Mouse (Mus musculus) liver, embryonic 15.5 days (tissue): ENCODE results near the gene C2cd2. TPM values are rescaled to one million over a fixed set of nuclear protein-coding genes. Genes with fewer than 3 reads are reported as not detected.
"Not testable (repeated sequence)": the region's sequence is repeated elsewhere in the genome, so short reads cannot be mapped to it uniquely, and the experiment has no call there.

Experiments
- ATAC-seq: fragments of 200-750 bp; cut with Nextera tagmentation; 2 replicates; pipeline ENCODE4 v1.8.0; 2017; ENCODE audit warnings: moderate number of reproducible peaks, mild to moderate bottlenecking, moderate library complexity; ENCODE audit not compliant: insufficient read depth
- H3K27ac ChIP-seq: fragments of 300-500 bp; sonication (generic); replicated peaks from 2 replicates; pipeline ENCODE4 v1.5.1; 2015; ENCODE audit warnings: mild to moderate bottlenecking, inconsistent platforms
- H3K27me3 ChIP-seq: fragments of 300-500 bp; sonication (generic); 2 replicates; pipeline ENCODE4 v1.6.1; 2015; ENCODE audit warnings: mild to moderate bottlenecking, inconsistent platforms
- H3K36me3 ChIP-seq: fragments of 300-500 bp; sonication (generic); replicated peaks from 2 replicates; pipeline ENCODE4 v1.6.1; 2015; ENCODE audit warnings: moderate library complexity, mild to moderate bottlenecking, inconsistent platforms
- H3K4me1 ChIP-seq: fragments of 300-500 bp; sonication (generic); replicated peaks from 2 replicates; pipeline ENCODE4 v1.6.1; 2015; ENCODE audit warnings: inconsistent platforms
- H3K4me2 ChIP-seq: fragments of 300-500 bp; sonication (generic); 2 replicates; pipeline ENCODE4 v1.6.1; 2015; ENCODE audit warnings: moderate library complexity, mild to moderate bottlenecking, inconsistent platforms
- H3K4me3 ChIP-seq: fragments of 300-500 bp; sonication (generic); replicated peaks from 2 replicates; pipeline ENCODE4 v1.5.1; 2015; ENCODE audit warnings: mild to moderate bottlenecking, inconsistent platforms
- H3K9ac ChIP-seq: fragments of 300-500 bp; sonication (generic); 2 replicates; pipeline ENCODE4 v1.6.1; 2015; ENCODE audit warnings: moderate library complexity, mild to moderate bottlenecking, inconsistent platforms
- H3K9me3 ChIP-seq: fragments of 300-500 bp; sonication (generic); replicated peaks from 2 replicates; pipeline ENCODE4 v1.6.1; 2016; ENCODE audit warnings: inconsistent platforms
- WGBS: fragments of 180-500 bp; shearing (Covaris S2); methylation state at CpG from one replicate; pipeline ENCODE4 v1.1.7; 2015; ENCODE audit warnings: mixed read lengths; ENCODE audit not compliant: insufficient replicate concordance; 5-methylcytosine and 5-hydroxymethylcytosine counted together
- polyA plus RNA-seq: library from polyadenylated mRNA; unstranded; fragments of >200 nt; fragmentation: Nextera tagmentation; extraction: Ambion mirVana; gene quantifications from 2 replicates; pipeline ENCODE4 v1.2.1, GENCODE M21; 2015

C2cd2 gene
- polyA plus RNA-seq, 1 experiment from 2014 or later = 6.0 TPM

DNA sequence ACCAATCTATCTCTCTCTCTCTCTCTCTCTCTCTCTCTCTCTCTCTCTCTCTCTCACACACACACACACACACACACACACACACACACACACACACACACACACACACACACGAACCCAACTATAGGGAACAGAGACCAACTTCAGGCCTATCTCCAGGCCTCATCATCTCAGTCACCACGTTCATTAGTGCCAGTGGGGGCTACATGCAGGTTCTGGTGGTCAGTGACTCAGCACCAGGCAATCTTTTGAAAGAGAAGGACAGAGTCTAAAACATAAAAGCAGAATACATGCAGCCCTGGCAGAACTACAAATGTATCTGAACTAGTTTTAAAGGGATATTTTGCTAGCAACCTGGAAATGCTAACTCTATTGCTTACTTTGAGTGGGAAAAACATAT lies 15.4 kb downstream of the C2cd2 start:
- not testable (repeated sequence) for H3K27me3 ChIP-seq, ATAC-seq, H3K4me2 ChIP-seq, H3K27ac ChIP-seq, H3K4me3 ChIP-seq, H3K9me3 ChIP-seq, H3K9ac ChIP-seq, H3K4me1 ChIP-seq
- peaks cover 27% of the 10 kb centered on the region for H3K36me3 ChIP-seq
- WGBS = 17% methylated on average over 2 of the region's 2 CpGs

DNA sequence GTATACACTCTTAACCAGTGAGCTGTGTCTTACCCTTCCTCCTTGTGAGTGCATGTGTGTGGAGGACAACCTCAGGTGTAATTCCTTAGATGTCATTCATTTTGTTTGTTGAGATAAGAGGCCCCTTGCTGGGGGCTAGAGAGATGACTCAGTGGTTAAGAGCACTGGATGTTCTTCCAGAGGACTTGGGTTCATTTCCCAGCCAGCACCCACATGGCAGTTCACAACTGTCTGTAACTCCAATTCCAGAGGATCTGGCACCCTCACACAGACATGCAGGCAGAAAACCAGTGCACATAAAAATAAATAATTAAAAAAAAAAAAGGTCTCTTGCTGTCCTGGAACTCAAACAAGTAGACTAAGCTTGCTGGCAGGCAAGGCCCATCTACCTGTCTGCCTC lies 20.6 kb downstream of the C2cd2 start:
- Histone ChIP-seq H3K27me3 (no peaks in the 10 kb centered on the region), H3K4me2 (no peak overlapping the region), H3K4me3 (no peak overlapping the region), H3K9ac (no peak overlapping the region), H3K9me3 (no peaks in the 10 kb centered on the region), H3K27ac (no peak overlapping the region), H3K36me3 (no peaks in the 10 kb centered on the region), H3K4me1 (no peaks in the 10 kb centered on the region)
- no peak for ATAC-seq

DNA sequence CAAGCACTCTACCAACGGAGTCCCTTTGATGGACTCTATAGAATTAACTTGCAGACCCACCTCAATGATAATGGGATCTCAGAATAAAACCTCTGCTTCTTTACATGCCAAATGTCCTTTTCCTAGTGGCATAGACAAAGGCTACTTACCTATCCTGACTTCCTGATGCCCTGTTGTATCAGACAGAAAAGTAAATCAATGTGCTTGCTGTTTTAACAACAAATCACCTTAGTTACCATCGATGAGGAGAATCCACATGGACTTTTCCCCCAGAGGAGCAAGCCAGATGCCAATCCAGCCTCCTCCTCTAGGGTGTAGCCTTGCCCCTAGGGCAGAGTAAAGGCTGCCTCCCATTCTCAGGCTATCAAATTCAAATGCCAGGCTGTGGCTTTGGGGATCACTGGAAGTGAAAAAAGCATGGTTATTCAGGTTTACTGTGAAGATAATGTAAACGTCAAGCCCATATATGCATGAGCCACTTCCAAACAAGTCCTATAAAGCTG lies 21.9 kb downstream of the C2cd2 start:
- no peaks in the 10 kb centered on the region for H3K9me3 ChIP-seq
- H3K9ac ChIP-seq = no peak overlapping the region
- WGBS = 66% methylated on average over 3 of the region's 3 CpGs
- no peaks in the 10 kb centered on the region for H3K36me3 ChIP-seq
- H3K4me1 ChIP-seq = no peaks in the 10 kb centered on the region
- ATAC-seq = no peak
- no peaks in the 10 kb centered on the region for H3K27me3 ChIP-seq
- no peak overlapping the region for H3K27ac ChIP-seq
- H3K4me3 ChIP-seq = no peak overlapping the region
- H3K4me2 ChIP-seq = no peak overlapping the region

DNA sequence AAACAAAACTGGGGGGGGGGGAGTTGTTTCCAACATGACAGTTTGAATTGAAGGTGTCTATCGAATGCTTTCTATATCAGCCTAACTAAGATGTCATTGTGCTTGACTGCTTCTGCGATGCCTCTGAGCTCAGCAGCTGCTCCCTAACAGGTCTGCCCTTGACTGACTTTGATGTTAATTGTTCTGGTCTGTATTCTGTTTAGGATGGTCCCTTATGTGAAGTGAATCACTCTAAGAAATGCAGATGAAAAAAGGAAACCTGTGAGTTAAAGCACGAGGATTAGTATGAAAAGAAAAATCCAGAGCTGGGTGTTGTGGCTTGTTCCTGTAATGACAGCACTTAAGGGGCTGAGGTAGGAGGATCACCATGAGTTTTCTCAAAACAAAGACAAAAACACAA lies 26.6 kb downstream of the C2cd2 start:
- Histone ChIP-seq H3K36me3 (no peaks in the 10 kb centered on the region), H3K9ac (no peak overlapping the region), H3K27me3 (no peaks in the 10 kb centered on the region), H3K4me2 (no peak overlapping the region), H3K27ac (no peak overlapping the region), H3K4me1 (no peaks in the 10 kb centered on the region), H3K9me3 (no peaks in the 10 kb centered on the region), H3K4me3 (no peak overlapping the region)
- ATAC-seq = no peak
- 68% methylated on average over 3 of the region's 3 CpGs for WGBS

DNA sequence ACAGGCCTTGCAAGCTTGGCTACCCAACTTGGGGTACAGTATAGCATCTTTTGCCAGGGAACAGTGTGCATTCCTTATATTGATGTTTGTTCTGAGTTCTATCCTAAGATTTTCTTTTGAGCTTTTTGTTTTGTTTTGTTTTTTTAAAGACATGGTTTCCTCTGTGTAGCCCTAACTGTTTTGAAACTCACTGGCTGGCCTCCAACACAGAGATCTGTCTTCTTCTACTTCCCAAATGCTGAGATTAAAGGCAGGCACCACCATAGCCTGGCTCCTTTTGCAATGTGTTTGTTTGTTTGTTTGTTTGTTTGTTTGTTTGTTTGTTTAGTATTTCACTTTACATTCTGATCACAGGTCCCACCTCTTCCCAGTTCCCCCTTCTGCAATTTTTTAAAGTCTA lies 32.2 kb downstream of the C2cd2 start:
- Histone ChIP-seq H3K27me3 (no peaks in the 10 kb centered on the region), H3K4me3 (no peak overlapping the region), H3K9ac (no peak overlapping the region), H3K27ac (no peak overlapping the region), H3K4me1 (peaks cover 7% of the 10 kb centered on the region; the same call in 1 of the 2 replicates), H3K9me3 (no peaks in the 10 kb centered on the region), H3K36me3 (no peaks in the 10 kb centered on the region), H3K4me2 (no peak overlapping the region)
- no peak for ATAC-seq

DNA sequence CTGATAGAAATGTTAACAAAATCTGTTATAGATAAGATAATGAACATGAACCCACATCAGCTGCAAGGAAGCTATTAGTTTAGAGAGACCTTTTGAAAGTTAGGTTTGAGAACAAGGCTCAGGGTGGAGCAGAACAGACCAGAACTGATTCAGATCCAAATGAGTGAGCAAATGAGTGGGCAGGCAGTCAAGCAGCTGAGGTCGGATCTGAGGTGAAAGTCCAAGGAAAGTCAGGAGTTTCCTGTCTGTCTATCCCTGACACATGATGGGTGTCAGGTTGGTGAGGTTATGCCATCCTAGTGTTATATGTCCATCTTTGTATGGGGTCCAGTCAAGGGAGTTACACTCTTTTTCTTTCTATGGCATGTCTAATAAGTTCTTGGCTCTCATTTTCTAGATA lies 32.9 kb downstream of the C2cd2 start:
- H3K27me3 ChIP-seq = no peaks in the 10 kb centered on the region
- WGBS = 32% methylated on average over 1 of the region's 1 CpGs
- no peak overlapping the region for H3K4me3 ChIP-seq
- no peak overlapping the region for H3K27ac ChIP-seq
- ATAC-seq = no peak
- no peaks in the 10 kb centered on the region for H3K36me3 ChIP-seq
- H3K4me1 ChIP-seq = peaks cover 7% of the 10 kb centered on the region; the same call in 1 of the 2 replicates
- H3K4me2 ChIP-seq = no peak overlapping the region
- no peaks in the 10 kb centered on the region for H3K9me3 ChIP-seq
- no peak overlapping the region for H3K9ac ChIP-seq

DNA sequence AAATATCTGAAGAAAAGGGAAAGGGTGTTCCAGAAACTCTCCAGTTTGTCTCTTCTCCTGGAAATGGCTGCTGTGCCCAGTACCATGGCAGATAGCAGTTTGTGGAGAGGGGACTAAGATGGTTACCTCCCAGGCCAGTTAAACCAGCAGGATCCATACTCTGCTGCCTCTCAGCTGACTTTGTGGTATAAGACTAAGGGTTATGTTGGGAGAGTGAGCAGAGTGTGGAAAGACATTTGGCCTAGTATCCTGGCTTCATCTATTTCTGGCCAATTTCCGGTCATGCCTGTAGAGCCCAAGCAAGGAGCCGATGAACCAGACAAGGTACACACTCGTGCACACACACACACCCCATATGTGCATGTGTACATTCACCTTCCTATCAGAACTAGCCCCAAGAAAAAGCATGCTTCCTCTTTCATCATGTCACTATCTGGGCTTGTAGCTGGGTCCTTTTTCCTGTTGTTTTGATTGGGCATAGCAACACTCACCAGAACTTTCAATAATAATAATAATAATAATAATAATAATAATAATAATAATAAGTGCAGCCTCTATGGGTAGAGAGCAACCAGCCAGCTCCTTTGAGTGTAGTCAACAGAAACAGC lies 35.0 kb downstream of the C2cd2 start:
- Histone ChIP-seq H3K27me3 (no peaks in the 10 kb centered on the region), H3K4me1 (peaks cover 12% of the 10 kb centered on the region), H3K9ac (no peak overlapping the region), H3K9me3 (no peaks in the 10 kb centered on the region), H3K36me3 (no peaks in the 10 kb centered on the region), H3K4me3 (no peak overlapping the region), H3K27ac (no peak overlapping the region), H3K4me2 (no peak overlapping the region)
- no peak for ATAC-seq
- 50% methylated on average over 3 of the region's 3 CpGs for whole genome bisulfite sequencing

DNA sequence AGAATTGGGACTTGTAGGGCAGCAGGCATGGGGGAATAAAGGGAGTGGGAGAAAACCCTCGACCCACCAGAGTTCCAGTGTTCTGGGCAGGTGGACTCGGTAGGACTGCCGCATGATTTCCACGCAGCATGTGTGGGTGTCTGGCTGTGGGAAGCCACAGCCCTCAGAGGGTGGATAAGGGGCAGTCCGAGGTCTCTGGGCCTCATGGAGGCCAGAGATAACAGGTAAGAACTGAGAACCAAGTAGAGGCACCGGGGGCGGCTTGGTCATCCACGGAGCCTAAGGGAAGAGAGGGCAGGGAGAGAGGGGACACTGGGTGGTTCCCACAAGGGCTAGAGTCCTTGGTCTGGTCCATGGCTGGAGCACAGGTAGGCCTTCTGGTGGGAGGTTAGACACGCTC lies 36.0 kb downstream of the C2cd2 start:
- H3K4me3 ChIP-seq = no peak overlapping the region
- peaks cover 19% of the 10 kb centered on the region for H3K4me1 ChIP-seq
- H3K27ac ChIP-seq = no peak overlapping the region
- no peaks in the 10 kb centered on the region for H3K36me3 ChIP-seq
- no peaks in the 10 kb centered on the region for H3K27me3 ChIP-seq
- H3K9me3 ChIP-seq = no peaks in the 10 kb centered on the region
- WGBS = 48% methylated on average over 9 of the region's 9 CpGs
- no peak overlapping the region for H3K9ac ChIP-seq
- no peak overlapping the region for H3K4me2 ChIP-seq
- no peak for ATAC-seq

DNA sequence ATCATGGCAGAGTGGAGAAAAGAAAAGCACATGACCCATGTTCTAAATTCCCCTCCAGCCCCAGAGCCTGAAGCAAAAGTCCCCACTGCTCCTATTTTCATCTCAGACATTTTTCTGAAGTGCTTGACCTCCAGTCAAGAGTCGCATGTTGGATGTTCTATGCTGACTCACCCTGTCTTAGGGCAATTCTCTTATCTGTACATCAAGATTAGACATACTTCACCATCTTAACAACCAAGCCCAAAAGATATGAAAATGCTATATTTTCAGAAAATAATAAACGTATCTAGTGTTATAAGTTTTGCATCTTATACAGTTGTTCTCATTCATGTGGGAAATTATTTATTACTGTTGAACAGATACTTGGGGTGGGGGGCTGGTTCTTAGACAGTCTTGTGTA lies 36.6 kb downstream of the C2cd2 start:
- no peak overlapping the region for H3K4me3 ChIP-seq
- WGBS = 32% methylated on average over 2 of the region's 2 CpGs
- H3K4me1 ChIP-seq = peaks cover 25% of the 10 kb centered on the region
- ATAC-seq = no peak
- no peaks in the 10 kb centered on the region for H3K36me3 ChIP-seq
- no peaks in the 10 kb centered on the region for H3K9me3 ChIP-seq
- no peaks in the 10 kb centered on the region for H3K27me3 ChIP-seq
- H3K4me2 ChIP-seq = no peak overlapping the region
- H3K27ac ChIP-seq = no peak overlapping the region
- H3K9ac ChIP-seq = no peak overlapping the region

DNA sequence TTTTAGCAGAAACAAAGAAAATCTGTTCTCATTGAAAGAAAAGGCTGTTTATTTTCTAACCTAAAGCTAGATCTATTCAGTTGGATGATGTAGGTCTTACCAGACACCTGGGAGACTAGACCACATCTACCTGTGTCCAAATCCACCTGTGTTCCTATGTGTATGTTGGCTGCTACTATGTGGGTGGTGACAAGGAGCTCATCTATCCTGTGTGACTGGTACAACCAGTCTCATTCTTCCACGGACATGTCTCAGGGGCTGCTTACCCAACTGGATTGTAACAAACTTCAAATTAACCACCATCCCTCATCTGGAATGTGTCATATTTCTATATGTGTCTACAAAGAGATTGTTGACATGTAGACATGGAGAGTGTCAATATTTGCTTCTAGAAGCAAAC lies 38.7 kb downstream of the C2cd2 start:
- no peak overlapping the region for H3K4me3 ChIP-seq
- no peak overlapping the region for H3K9ac ChIP-seq
- H3K27me3 ChIP-seq = no peaks in the 10 kb centered on the region
- H3K4me2 ChIP-seq = no peak overlapping the region
- no peak overlapping the region for H3K27ac ChIP-seq
- WGBS = 69% methylated on average over 1 of the region's 1 CpGs
- H3K4me1 ChIP-seq = peaks cover 32% of the 10 kb centered on the region
- H3K9me3 ChIP-seq = no peaks in the 10 kb centered on the region
- no peak for ATAC-seq
- H3K36me3 ChIP-seq = no peaks in the 10 kb centered on the region

DNA sequence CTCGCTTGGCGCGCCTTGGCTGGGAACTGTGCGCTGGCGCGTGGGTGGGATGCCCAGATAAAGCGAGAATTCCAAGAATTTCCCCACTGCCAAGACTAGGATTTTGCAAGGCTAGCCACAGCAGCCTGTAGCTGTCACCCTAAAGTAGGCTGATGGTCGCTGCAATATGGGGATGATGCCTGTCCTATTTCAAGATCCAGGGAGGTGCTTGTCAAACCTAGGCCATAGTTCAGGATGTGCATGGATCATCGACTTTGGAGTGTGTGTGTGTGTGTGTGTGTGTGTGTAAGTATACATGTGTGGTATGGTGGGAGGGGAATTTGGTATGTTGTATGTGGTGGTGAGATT lies 39.6 kb downstream of the C2cd2 start:
- H3K9me3 ChIP-seq = no peaks in the 10 kb centered on the region
- H3K27me3 ChIP-seq = no peaks in the 10 kb centered on the region
- H3K36me3 ChIP-seq = no peaks in the 10 kb centered on the region
- H3K9ac ChIP-seq = peak overlapping the region; percentile 70
- peak; percentile 14; the same call in 1 of the 2 replicates for ATAC-seq
- H3K4me2 ChIP-seq = peak overlapping the region; percentile 97
- peak overlapping the region; percentile 76 for H3K4me3 ChIP-seq
- 4% methylated on average over 9 of the region's 9 CpGs for WGBS
- no peak overlapping the region for H3K27ac ChIP-seq
- peaks cover 32% of the 10 kb centered on the region for H3K4me1 ChIP-seq
